Mouse (Mus musculus) megakaryocyte, embryonic 14.5 days (primary cell): Measurements from ENCODE around the gene Cks1b. TPM values are rescaled to one million over a fixed set of nuclear protein-coding genes. Genes with fewer than 3 reads are reported as not detected.

Source experiments
- H3K27me3 ChIP-seq: replicated peaks from 2 replicates; pipeline ENCODE3; 2012; ENCODE audit warnings: inconsistent platforms
- H3K36me3 ChIP-seq: replicated peaks from 2 replicates; pipeline ENCODE3; 2012; ENCODE audit warnings: low read length, inconsistent platforms, mixed read lengths
- H3K4me1 ChIP-seq: 2 replicates; pipeline ENCODE4 v1.6.1; 2012; ENCODE audit warnings: inconsistent platforms
- H3K4me3 ChIP-seq: replicated peaks from 2 replicates; pipeline ENCODE3; 2012; ENCODE audit warnings: moderate library complexity, mild to moderate bottlenecking, inconsistent platforms
- H3K9me3 ChIP-seq: 2 replicates; pipeline ENCODE4 v1.6.1; 2012; ENCODE audit warnings: inconsistent platforms
- FLI1 ChIP-seq: IDR thresholded peaks from 2 replicates; pipeline ENCODE4 v1.6.1; 2012; ENCODE audit warnings: low read length, inconsistent platforms, mixed read lengths
- GATA1 ChIP-seq: IDR thresholded peaks from 3 replicates; pipeline ENCODE4 v1.6.1; 2012; ENCODE audit warnings: mixed read lengths, low read length, inconsistent platforms, borderline replicate concordance
- polyA plus RNA-seq: library from polyadenylated mRNA; stranded (reverse); fragments of >175 nt; gene quantifications from 2 replicates; pipeline ENCODE4 v1.2.3, GENCODE M21; 2012; ENCODE audit warnings: low replicate concordance; ENCODE audit not compliant: insufficient read depth

Cks1b gene
- polyA plus RNA-seq, 1 experiment = 53.9 TPM

DNA sequence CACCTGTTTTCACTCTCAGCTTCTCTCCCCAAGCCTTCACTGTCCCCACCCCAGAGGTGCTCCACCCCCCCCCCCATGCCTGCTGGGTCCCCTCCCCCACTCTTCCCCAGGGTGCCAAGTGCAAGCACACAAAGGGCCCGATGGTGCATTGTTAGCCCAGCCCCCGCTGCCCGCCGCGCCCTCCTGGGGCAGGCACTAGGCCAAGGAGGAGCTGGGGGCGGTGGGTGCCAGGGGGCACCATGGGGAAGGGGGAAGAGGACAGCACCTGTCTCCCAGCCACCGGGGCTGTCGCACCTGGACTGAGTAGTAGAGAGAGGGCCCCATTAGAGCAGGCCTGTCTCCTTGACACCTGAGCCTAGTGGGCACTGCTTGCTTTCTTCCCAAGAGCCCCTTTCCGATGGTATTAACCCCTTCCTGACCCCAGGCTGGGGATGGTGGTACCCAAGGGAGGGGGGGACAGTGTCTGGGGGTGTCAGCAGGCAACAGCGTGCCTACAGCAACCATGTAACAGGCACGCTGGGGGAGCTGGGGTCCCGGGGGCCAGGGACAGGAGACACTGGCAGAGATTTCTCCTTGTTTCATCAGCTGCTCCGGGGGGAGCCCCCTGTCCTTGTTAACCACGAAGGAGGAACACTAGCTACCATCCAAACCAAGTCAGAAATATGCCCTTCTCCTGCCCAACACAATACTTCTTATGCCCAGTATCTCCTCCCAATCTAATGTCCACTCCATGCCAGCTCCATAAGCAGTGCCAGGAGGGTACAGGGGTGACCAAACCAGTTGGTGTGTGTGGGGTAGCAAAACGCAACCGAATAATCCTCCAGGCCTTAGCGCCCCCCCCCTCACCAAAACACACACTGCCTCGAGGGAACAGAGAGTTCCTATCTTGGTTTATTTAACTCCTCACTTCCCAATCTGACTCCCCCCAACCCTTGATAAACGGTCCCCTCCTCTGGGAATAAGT is 27.2 kb downstream of the Cks1b start:
- TF ChIP-seq FLI1 (no peak), GATA1 (no peak)
- H3K9me3 ChIP-seq = no peaks in the 10 kb centered on the region
- H3K36me3 ChIP-seq = peaks cover 38% of the 10 kb centered on the region
- peaks cover 72% of the 10 kb centered on the region for H3K4me1 ChIP-seq
- peaks cover 2% of the 10 kb centered on the region for H3K27me3 ChIP-seq
- H3K4me3 ChIP-seq = peak overlapping the region; percentile 97

DNA sequence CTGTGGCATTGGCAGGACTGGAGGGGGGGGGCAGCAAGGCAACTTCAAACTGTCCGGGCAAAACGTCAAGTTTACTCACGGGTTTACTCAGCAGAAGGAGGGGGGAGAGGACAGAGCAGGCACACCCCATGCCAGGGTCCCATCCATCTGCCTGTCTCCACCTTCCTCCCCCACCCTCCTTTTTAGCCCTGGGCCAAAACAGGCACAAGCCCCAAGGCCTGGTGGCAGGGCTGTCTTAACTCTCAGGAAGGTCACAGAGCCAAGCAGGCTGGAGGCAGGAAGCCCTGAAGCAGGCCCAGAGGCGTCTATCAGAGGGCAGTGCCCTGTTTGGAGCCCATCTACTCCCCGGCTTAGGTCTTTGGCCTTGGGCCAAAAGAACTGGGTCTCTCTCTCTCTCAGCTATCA is 28.1 kb downstream of the Cks1b start:
- no peak for TF ChIP-seq FLI1
- TF ChIP-seq GATA1 = no peak
- H3K4me1 ChIP-seq = peaks cover 74% of the 10 kb centered on the region
- peak overlapping the region; percentile 69 for H3K4me3 ChIP-seq
- peaks cover 46% of the 10 kb centered on the region for H3K36me3 ChIP-seq
- peaks cover 2% of the 10 kb centered on the region for H3K27me3 ChIP-seq
- no peaks in the 10 kb centered on the region for H3K9me3 ChIP-seq

DNA sequence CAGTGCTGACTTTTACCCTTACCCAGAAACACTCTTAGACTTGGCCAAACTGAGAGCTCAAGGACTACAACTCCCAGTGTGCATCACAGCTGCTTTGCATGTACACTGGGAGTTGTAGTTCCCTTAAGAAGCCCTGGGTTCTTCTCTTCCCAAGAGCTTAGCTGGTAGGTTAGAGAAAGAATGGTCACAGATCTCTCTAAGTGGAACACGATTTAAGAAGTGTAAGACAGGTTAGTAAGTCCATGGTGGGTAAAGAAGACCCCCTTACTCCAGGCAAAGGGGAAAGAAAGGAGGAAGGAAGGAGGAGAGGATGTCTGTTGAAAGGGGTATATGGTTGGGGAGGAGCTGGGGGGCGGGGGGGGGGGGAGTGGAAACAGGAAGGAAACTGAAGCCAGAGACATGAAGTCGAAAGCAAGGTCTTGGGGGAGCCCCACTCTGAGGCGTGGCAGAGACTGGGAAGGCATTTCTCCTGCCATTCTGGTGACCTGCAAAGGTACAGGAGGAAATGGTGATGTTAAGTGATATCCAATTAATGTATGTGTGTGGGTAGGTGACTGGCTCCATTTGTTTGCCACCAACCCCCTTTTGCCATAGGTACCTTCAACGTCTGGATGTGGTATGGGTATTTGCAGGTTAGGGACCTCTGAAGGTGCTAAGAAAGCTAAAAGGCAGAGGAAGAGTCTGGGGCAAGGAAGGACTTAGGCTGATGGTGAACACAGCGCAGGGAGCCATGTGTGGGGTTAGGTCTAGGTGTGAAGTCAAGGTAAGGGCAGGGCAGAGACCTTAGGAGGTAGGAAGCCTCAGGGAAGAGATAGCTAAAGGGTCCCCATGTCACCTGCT is 29.1 kb downstream of the Cks1b start:
- Histone ChIP-seq H3K4me3 (peak overlapping the region; percentile 75), H3K27me3 (peaks cover 3% of the 10 kb centered on the region), H3K4me1 (peaks cover 82% of the 10 kb centered on the region), H3K36me3 (peaks cover 53% of the 10 kb centered on the region), H3K9me3 (no peaks in the 10 kb centered on the region)
- TF ChIP-seq FLI1 (no peak), GATA1 (no peak)

DNA sequence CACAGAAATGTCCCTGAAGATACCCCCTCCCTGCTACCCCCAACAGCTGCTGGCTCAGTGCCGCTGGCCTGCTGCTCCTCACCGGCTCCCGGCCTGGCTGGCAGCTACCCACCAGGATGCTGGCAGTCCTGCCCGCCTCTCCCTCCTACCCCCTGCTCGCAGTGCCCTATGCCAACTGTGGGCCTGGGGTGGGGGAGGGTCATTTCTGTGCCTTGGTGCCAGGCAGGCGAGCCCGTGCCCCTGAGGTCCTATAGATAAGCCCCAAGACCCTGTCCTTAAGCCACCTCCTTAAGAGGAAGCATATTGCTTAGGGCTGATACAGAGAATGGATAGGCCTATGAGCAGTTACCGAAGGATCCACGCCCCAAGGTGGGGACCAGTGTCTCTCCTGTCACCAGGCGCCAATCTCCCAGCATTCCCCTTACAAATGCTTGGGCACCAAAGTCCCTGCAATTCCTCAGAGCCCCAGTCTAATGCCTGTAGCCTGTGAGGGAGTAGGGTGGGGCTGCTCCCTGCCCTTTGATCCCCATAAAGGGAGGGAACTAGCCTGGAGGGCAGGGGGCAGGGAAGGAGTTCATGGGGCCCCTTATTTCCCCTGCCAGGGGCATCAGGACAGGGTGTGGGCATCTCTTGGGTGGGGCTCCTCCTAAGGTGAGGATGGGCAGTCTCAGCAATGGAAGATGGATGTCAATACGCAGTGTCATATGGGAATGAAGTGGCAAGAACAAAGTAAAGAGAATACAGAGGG is 29.9 kb downstream of the Cks1b start:
- H3K4me3 ChIP-seq = peak overlapping the region; percentile 77
- H3K4me1 ChIP-seq = peaks cover 90% of the 10 kb centered on the region
- peaks cover 5% of the 10 kb centered on the region for H3K27me3 ChIP-seq
- peaks cover 61% of the 10 kb centered on the region for H3K36me3 ChIP-seq
- no peaks in the 10 kb centered on the region for H3K9me3 ChIP-seq
- TF ChIP-seq FLI1 (no peak), GATA1 (no peak)

DNA sequence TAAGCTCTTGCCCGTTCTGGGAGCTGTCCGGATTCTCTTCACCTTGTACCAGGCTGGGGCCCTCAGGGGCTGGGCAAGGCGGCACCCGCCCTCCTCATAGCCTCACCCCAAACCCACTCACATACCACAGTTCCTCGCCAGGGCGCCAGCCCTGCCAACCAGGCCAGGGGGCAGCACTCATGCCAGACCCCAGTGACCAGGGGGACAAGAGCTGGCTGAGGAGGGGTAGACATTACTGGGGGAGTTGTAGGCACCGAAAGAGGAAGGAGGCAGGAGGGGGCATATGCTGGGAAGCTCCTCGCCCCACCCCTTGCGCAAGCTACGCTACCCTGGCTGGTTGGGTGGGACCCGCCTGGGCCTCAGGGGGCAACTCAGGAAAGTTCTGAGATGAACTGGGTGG is 30.6 kb downstream of the Cks1b start:
- Histone ChIP-seq H3K27me3 (peaks cover 5% of the 10 kb centered on the region), H3K4me1 (peaks cover 91% of the 10 kb centered on the region), H3K36me3 (peaks cover 68% of the 10 kb centered on the region), H3K4me3 (peak overlapping the region; percentile 71), H3K9me3 (no peaks in the 10 kb centered on the region)
- TF ChIP-seq FLI1 = no peak

DNA sequence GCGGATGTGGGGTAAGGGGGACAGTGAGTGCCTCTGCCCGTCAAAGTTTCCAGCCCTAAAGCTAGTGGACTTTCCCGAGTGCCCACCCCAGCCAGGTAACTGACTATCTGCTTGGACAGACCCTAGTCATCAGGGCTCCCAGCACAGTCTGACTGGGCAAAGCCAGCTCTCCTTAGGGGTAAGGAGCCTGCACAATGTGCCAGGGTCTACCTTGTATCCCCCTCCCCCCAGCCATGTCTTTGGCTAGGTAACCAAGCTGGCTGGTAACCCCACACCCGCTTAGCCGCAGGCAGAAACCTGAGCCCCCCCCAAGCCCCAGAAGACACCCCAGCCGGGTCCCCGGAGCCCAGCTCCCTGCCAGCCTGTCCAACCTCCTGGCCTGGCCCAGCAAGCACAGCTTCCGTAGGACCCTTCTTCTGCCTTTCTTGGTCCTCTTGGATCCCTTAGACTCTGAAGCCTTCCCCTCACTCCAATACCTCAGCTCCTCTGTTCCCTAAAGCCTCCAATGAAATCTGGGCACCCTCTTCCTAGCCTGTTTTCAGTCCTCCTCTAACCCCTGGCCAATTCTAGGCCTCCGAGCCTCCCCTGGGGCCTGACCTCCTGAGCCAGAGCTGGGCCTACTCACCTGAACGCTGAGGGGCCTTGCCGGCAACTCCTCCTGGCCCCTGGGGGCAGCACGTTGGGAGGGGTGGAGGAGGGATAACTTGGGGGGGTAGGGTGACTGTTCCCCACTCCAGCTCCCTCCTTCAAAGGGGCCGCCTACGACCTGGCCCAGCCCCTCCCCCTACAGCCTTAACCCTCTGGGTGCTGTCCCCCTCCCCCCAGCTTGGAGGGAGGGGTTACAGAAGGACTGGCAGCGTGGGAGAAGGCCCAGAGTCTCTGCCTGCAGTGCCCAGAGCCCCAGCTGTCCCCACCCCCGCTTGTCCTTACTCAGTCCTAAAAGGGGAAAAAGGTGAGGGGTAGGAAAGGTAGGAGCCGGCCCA is 31.5 kb downstream of the Cks1b start:
- Histone ChIP-seq H3K27me3 (peaks cover 5% of the 10 kb centered on the region), H3K9me3 (no peaks in the 10 kb centered on the region), H3K4me3 (peak overlapping the region; percentile 46), H3K4me1 (peaks cover 91% of the 10 kb centered on the region), H3K36me3 (peaks cover 77% of the 10 kb centered on the region)
- TF ChIP-seq FLI1 = no peak
- TF ChIP-seq GATA1 = no peak

DNA sequence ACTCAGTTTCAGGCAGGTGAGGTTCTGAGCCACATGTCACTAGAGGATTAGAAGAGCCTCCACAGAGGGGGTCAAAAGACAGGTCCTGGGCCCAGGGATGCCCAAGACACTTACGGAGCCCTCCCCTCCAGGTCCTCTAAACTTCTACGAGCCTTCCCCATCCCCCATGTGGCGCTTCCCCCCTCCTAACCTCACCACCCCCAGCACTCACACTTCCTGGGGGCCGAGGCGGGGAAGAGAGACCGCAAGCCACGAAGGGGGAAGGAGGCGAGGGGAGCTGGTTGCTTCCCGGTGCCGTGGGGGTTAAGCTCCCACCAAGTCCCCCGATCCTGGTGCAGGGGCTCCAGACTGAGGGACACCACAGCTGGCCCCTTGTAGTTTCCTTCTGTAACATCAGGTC is 32.7 kb downstream of the Cks1b start:
- peaks cover 89% of the 10 kb centered on the region for H3K36me3 ChIP-seq
- peaks cover 78% of the 10 kb centered on the region for H3K4me1 ChIP-seq
- peak overlapping the region; percentile 82 for H3K4me3 ChIP-seq
- TF ChIP-seq GATA1 (no peak), FLI1 (no peak)
- no peaks in the 10 kb centered on the region for H3K9me3 ChIP-seq
- peaks cover 5% of the 10 kb centered on the region for H3K27me3 ChIP-seq

DNA sequence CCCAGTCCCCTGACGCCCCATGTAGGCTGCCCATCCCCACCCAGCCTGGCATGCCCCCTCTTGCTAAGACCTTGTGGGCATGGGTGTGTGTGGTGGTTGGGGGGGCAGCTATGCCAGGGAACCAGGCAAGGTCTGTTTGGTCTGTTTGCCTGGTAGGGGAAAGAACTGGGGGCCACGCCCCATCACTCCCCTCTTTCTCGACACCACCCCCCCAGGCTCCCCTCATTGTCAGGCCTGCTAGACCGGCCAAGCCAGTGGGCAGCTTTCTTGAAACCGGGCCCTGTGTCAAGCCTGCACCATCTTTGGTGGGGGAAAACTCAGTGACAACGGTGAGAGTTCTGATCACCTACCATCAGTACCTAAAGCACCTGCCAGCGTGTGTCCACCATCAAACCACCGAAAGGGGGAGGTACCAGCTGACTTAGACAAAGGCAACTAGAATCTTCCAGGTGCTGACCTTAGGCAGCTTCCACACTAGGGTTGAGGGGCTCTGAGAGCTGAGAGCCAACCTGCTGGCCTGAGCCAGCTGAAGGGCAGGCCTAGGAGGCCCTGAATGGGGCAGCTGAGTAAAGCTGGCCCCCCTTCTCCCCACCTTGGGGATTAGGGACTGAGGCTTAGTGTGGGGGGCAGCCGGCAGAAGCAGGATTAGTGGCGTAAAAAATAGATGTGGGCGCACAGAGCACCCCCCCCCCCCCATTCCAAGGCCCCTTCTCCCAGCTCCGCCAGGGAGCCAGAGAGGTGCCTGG is 33.7 kb downstream of the Cks1b start:
- Histone ChIP-seq H3K4me1 (peaks cover 70% of the 10 kb centered on the region), H3K4me3 (peak overlapping the region; percentile 28), H3K9me3 (no peaks in the 10 kb centered on the region), H3K27me3 (peaks cover 5% of the 10 kb centered on the region), H3K36me3 (peaks cover 90% of the 10 kb centered on the region)
- no peak for TF ChIP-seq GATA1
- no peak for TF ChIP-seq FLI1
